Mouse (Mus musculus): ENCODE results near the gene Camk1.

DNA sequence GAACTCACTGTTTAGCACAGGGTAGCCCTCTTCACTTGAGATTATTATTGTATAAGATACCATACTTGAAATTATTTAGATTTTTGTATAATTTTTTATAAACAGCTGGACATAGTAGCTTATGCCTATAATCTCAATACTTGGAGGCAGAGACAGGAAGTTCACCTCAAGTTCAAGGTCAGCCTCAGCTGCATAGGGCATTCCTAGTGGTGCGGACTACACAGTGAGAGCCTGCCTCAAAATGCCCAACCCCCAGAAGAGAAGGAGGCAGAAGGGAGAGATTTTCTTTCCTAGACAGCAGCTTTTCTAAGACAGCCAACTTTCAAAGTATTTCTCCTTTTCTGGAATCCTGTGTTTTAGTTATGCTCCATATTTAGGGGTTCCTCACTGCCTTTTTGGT, 7.4 kb upstream of the Camk1 start:
- TF ChIP-seq CTCF (IDR thresholded peaks at IDR 0.05; ENCODE audit: extremely low read depth, insufficient read depth, low read length) (no peak), POLR2A (IDR thresholded peaks at IDR 0.05; ENCODE audit: extremely low read depth, insufficient read depth, low read length) (no peak)

Measured in cortical plate, adult 2 months (tissue).